Mouse (Mus musculus) intestine, embryonic 15.5 days (tissue): ENCODE results near the gene Nell2. TPM values are rescaled to one million over a fixed set of nuclear protein-coding genes. Genes with fewer than 3 reads are reported as not detected.

Experiments used
- ATAC-seq: fragments of 200-750 bp; cut with Nextera tagmentation; 2 replicates; pipeline ENCODE4 v1.8.0; 2017; ENCODE audit warnings: moderate TSS enrichment, moderate library complexity
- H3K27ac ChIP-seq: fragments of 300-500 bp; sonication (generic); 2 replicates; pipeline ENCODE4 v1.5.1; 2015; ENCODE audit warnings: mild to moderate bottlenecking, inconsistent platforms
- H3K27me3 ChIP-seq: fragments of 300-500 bp; sonication (generic); replicated peaks from 2 replicates; pipeline ENCODE4 v1.6.1; 2015; ENCODE audit warnings: inconsistent platforms
- H3K36me3 ChIP-seq: fragments of 300-500 bp; sonication (generic); 2 replicates; pipeline ENCODE4 v1.6.1; 2015; ENCODE audit warnings: inconsistent platforms
- H3K4me1 ChIP-seq: fragments of 300-500 bp; sonication (generic); replicated peaks from 2 replicates; pipeline ENCODE4 v1.6.1; 2015; ENCODE audit warnings: inconsistent platforms
- H3K4me2 ChIP-seq: fragments of 300-500 bp; sonication (generic); replicated peaks from 2 replicates; pipeline ENCODE4 v1.6.1; 2015; ENCODE audit warnings: mild to moderate bottlenecking, inconsistent platforms
- H3K4me3 ChIP-seq: fragments of 300-500 bp; sonication (generic); replicated peaks from 2 replicates; pipeline ENCODE4 v1.5.1; 2015; ENCODE audit warnings: inconsistent platforms
- H3K9ac ChIP-seq: fragments of 300-500 bp; sonication (generic); 2 replicates; pipeline ENCODE4 v1.6.1; 2015; ENCODE audit warnings: inconsistent platforms
- H3K9me3 ChIP-seq: fragments of 300-500 bp; sonication (generic); 2 replicates; pipeline ENCODE4 v1.6.1; 2016; ENCODE audit warnings: inconsistent platforms
- WGBS: fragments of 180-500 bp; shearing (Covaris S2); methylation state at CpG from one replicate; pipeline ENCODE4 v1.1.7; 2015; 5-methylcytosine and 5-hydroxymethylcytosine counted together
- polyA plus RNA-seq: library from polyadenylated mRNA; unstranded; fragments of >200 nt; fragmentation: Nextera tagmentation; extraction: Ambion mirVana; gene quantifications from 2 replicates; pipeline ENCODE4 v1.2.1, GENCODE M21; 2015

Nell2 gene
- polyA plus RNA-seq, 1 experiment from 2014 or later, result 13.7 TPM

GRCm38 (mm10) chr15:95100133-95100532 is 428.2 kb downstream of the Nell2 start:
- H3K36me3 ChIP-seq, result no peaks in the 10 kb centered on the region
- H3K4me2 ChIP-seq, result no peak overlapping the region
- no peaks in the 10 kb centered on the region for H3K4me1 ChIP-seq
- H3K9me3 ChIP-seq, result no peaks in the 10 kb centered on the region
- ATAC-seq, result no peak
- no peaks in the 10 kb centered on the region for H3K27me3 ChIP-seq
- H3K9ac ChIP-seq, result no peak overlapping the region
- H3K4me3 ChIP-seq, result no peak overlapping the region
- 84% methylated on average over 7 of the region's 7 CpGs for WGBS
- no peak overlapping the region for H3K27ac ChIP-seq

GRCm38 (mm10) chr15:95085962-95086361 is 442.4 kb downstream of the Nell2 start:
- H3K4me1 ChIP-seq, result no peaks in the 10 kb centered on the region
- whole genome bisulfite sequencing, result 77% methylated on average over 7 of the region's 7 CpGs
- H3K27ac ChIP-seq, result no peak overlapping the region
- H3K4me3 ChIP-seq, result no peak overlapping the region
- ATAC-seq, result no peak
- no peaks in the 10 kb centered on the region for H3K36me3 ChIP-seq
- no peaks in the 10 kb centered on the region for H3K9me3 ChIP-seq
- H3K9ac ChIP-seq, result no peak overlapping the region
- no peak overlapping the region for H3K4me2 ChIP-seq
- no peaks in the 10 kb centered on the region for H3K27me3 ChIP-seq

- ATAC-seq, result no peak
- WGBS, result 90% methylated on average over 11 of the region's 11 CpGs
- H3K4me1 ChIP-seq, result no peaks in the 10 kb centered on the region
Measured at GRCm38 (mm10) chr15:95081654-95082053, 446.7 kb downstream of the Nell2 start.

GRCm38 (mm10) chr15:95075356-95075755 is 453.0 kb downstream of the Nell2 start:
- Histone ChIP-seq H3K9ac (no peak overlapping the region), H3K4me1 (no peaks in the 10 kb centered on the region), H3K27ac (no peak overlapping the region), H3K27me3 (no peaks in the 10 kb centered on the region), H3K9me3 (no peaks in the 10 kb centered on the region), H3K36me3 (no peaks in the 10 kb centered on the region), H3K4me3 (no peak overlapping the region), H3K4me2 (no peak overlapping the region)
- WGBS, result 87% methylated on average over 12 of the region's 12 CpGs
- ATAC-seq, result no peak

More at GRCm38 (mm10) chr15:95081654-95082053, 446.7 kb downstream of the Nell2 start:
- Histone ChIP-seq H3K4me2 (no peak overlapping the region), H3K36me3 (no peaks in the 10 kb centered on the region), H3K9me3 (no peaks in the 10 kb centered on the region), H3K9ac (no peak overlapping the region), H3K4me3 (no peak overlapping the region), H3K27me3 (no peaks in the 10 kb centered on the region), H3K27ac (no peak overlapping the region)

- ATAC-seq, result no peak
- H3K9ac ChIP-seq, result no peak overlapping the region
- H3K27ac ChIP-seq, result no peak overlapping the region
- H3K4me1 ChIP-seq, result no peaks in the 10 kb centered on the region
- no peaks in the 10 kb centered on the region for H3K36me3 ChIP-seq
- H3K27me3 ChIP-seq, result no peaks in the 10 kb centered on the region
- WGBS, result 89% methylated on average over 7 of the region's 7 CpGs
- H3K4me3 ChIP-seq, result no peak overlapping the region
- no peaks in the 10 kb centered on the region for H3K9me3 ChIP-seq
- no peak overlapping the region for H3K4me2 ChIP-seq
Measured at GRCm38 (mm10) chr15:95070881-95071280, 457.5 kb downstream of the Nell2 start.

GRCm38 (mm10) chr15:95068799-95069198 is 459.6 kb downstream of the Nell2 start:
- WGBS, result 81% methylated on average over 1 of the region's 1 CpGs
- Histone ChIP-seq H3K27me3 (no peaks in the 10 kb centered on the region), H3K4me1 (no peaks in the 10 kb centered on the region), H3K9me3 (no peaks in the 10 kb centered on the region), H3K9ac (no peak overlapping the region), H3K4me3 (no peak overlapping the region), H3K4me2 (no peak overlapping the region), H3K27ac (no peak overlapping the region), H3K36me3 (no peaks in the 10 kb centered on the region)
- no peak for ATAC-seq

- Histone ChIP-seq H3K9ac (no peak overlapping the region), H3K27ac (no peak overlapping the region), H3K9me3 (no peaks in the 10 kb centered on the region), H3K4me3 (no peak overlapping the region), H3K4me1 (no peaks in the 10 kb centered on the region), H3K36me3 (no peaks in the 10 kb centered on the region), H3K27me3 (no peaks in the 10 kb centered on the region), H3K4me2 (no peak overlapping the region)
- 69% methylated on average over 1 of the region's 1 CpGs for WGBS
- no peak for ATAC-seq
Measured at GRCm38 (mm10) chr15:95068023-95068422, 460.3 kb downstream of the Nell2 start.

GRCm38 (mm10) chr15:95055081-95055650 is 473.2 kb downstream of the Nell2 start:
- Histone ChIP-seq H3K4me1 (no peaks in the 10 kb centered on the region), H3K9me3 (no peaks in the 10 kb centered on the region), H3K4me2 (no peak overlapping the region), H3K9ac (no peak overlapping the region), H3K27ac (no peak overlapping the region), H3K27me3 (no peaks in the 10 kb centered on the region), H3K36me3 (no peaks in the 10 kb centered on the region), H3K4me3 (no peak overlapping the region)
- no peak for ATAC-seq
- 82% methylated on average over 8 of the region's 8 CpGs for whole genome bisulfite sequencing

- Histone ChIP-seq H3K27ac (no peak overlapping the region), H3K9ac (no peak overlapping the region), H3K4me2 (no peak overlapping the region), H3K4me3 (no peak overlapping the region), H3K36me3 (no peaks in the 10 kb centered on the region), H3K4me1 (no peaks in the 10 kb centered on the region), H3K9me3 (no peaks in the 10 kb centered on the region), H3K27me3 (no peaks in the 10 kb centered on the region)
- WGBS, result 68% methylated on average over 6 of the region's 6 CpGs
- no peak for ATAC-seq
Measured at GRCm38 (mm10) chr15:95049171-95049729, 479.1 kb downstream of the Nell2 start.

- no peaks in the 10 kb centered on the region for H3K4me1 ChIP-seq
- no peaks in the 10 kb centered on the region for H3K27me3 ChIP-seq
- H3K36me3 ChIP-seq, result no peaks in the 10 kb centered on the region
- ATAC-seq, result no peak
- 80% methylated on average over 2 of the region's 2 CpGs for WGBS
- no peak overlapping the region for H3K27ac ChIP-seq
- no peak overlapping the region for H3K9ac ChIP-seq
- no peak overlapping the region for H3K4me3 ChIP-seq
- H3K9me3 ChIP-seq, result no peaks in the 10 kb centered on the region
- H3K4me2 ChIP-seq, result no peak overlapping the region
Measured at GRCm38 (mm10) chr15:95047486-95047885, 480.9 kb downstream of the Nell2 start.

GRCm38 (mm10) chr15:95044011-95044410 is 484.3 kb downstream of the Nell2 start:
- H3K4me1 ChIP-seq, result no peaks in the 10 kb centered on the region
- WGBS, result 81% methylated on average over 8 of the region's 8 CpGs
- no peak overlapping the region for H3K4me2 ChIP-seq
- H3K27ac ChIP-seq, result no peak overlapping the region
- H3K9ac ChIP-seq, result no peak overlapping the region
- H3K36me3 ChIP-seq, result no peaks in the 10 kb centered on the region
- H3K9me3 ChIP-seq, result no peaks in the 10 kb centered on the region
- no peaks in the 10 kb centered on the region for H3K27me3 ChIP-seq
- ATAC-seq, result no peak
- H3K4me3 ChIP-seq, result no peak overlapping the region

GRCm38 (mm10) chr15:95042437-95042836 is 485.9 kb downstream of the Nell2 start:
- no peaks in the 10 kb centered on the region for H3K27me3 ChIP-seq
- H3K4me2 ChIP-seq, result no peak overlapping the region
- no peak for ATAC-seq
- no peaks in the 10 kb centered on the region for H3K4me1 ChIP-seq
- H3K9ac ChIP-seq, result no peak overlapping the region
- no peaks in the 10 kb centered on the region for H3K36me3 ChIP-seq
- no peaks in the 10 kb centered on the region for H3K9me3 ChIP-seq
- WGBS, result 83% methylated on average over 9 of the region's 9 CpGs
- H3K4me3 ChIP-seq, result no peak overlapping the region
- H3K27ac ChIP-seq, result no peak overlapping the region

GRCm38 (mm10) chr15:95029487-95029875 is 498.9 kb downstream of the Nell2 start:
- no peak overlapping the region for H3K4me2 ChIP-seq
- H3K9ac ChIP-seq, result no peak overlapping the region
- no peak for ATAC-seq
- H3K27ac ChIP-seq, result no peak overlapping the region
- H3K27me3 ChIP-seq, result no peaks in the 10 kb centered on the region
- no peaks in the 10 kb centered on the region for H3K36me3 ChIP-seq
- H3K4me3 ChIP-seq, result no peak overlapping the region
- 53% methylated on average over 5 of the region's 5 CpGs for WGBS
- H3K9me3 ChIP-seq, result no peaks in the 10 kb centered on the region
- no peaks in the 10 kb centered on the region for H3K4me1 ChIP-seq
